Comparison of ENCODE assay signal across 1 mouse cellular context in the genomic region with DNA sequence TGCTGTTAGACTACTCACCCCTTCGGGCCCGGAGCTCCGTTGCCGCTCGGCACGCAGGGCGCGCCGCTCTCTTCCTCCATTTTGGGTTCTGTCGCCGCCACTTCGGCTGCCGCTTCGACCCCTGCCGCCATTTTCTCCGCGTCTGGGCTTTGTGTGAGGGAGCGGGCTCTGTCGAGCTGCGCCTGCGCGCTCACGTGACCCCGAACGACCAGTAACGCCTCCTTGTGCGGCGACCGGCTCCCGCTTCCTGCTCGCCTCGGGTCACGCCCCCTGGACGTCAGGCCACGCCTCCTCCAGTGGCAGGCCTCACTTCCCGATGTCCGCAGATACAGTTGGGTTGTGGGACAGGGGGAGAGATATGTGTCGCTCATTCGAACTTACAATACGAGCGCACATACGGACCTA.
A peak's percentile ranks its signal among the peaks of the same experiment; 100 is the strongest.
TF ChIP-seq lines count a peak whose summit lies in the region.

No protein-coding gene starts in this region.

TF ChIP-seq in CH12.LX, 34 proteins besides CTCF, POLR2A, EP300 and RAD21:
- TF ChIP-seq SMC3 (IDR thresholded peaks at IDR 0.05; ENCODE audit: low read depth, low read length) (no peak), HCFC1 (IDR thresholded peaks at IDR 0.05; ENCODE audit: low read depth, low read length) (peak; percentile 57), MAX (IDR thresholded peaks at IDR 0.05; ENCODE audit: low read length) (peak; percentile 85), IRF4 (IDR thresholded peaks at IDR 0.05; ENCODE audit: low read depth, low read length) (peak; percentile 46; the same call in 1 of the 2 replicates), ZMIZ1 (IDR thresholded peaks at IDR 0.05; ENCODE audit: low read depth, low read length) (peak; percentile 90), ELF1 (IDR thresholded peaks at IDR 0.05; ENCODE audit: low read depth, low read length) (peak; percentile 97), ETS1 (conservative IDR thresholded peaks at IDR 0.05; ENCODE audit: low read depth, low read length) (0 out of 2 replicates have a peak, but pooled peaks have one; percentile 14), NELFE (IDR thresholded peaks at IDR 0.05; ENCODE audit: low read depth, low read length) (peak; percentile 94), MXI1 (IDR thresholded peaks at IDR 0.05; ENCODE audit: low read depth, low read length) (no peak), ZC3H11A (IDR thresholded peaks at IDR 0.05; ENCODE audit: low read depth, low read length) (peak; percentile 41; the same call in 1 of the 2 replicates), USF2 (conservative IDR thresholded peaks at IDR 0.05; ENCODE audit: low read depth, low read length) (peak; percentile 95), NRF1 (IDR thresholded peaks at IDR 0.05; ENCODE audit: low read depth, low read length) (peak; percentile 93), POLR2AphosphoS2 (IDR thresholded peaks at IDR 0.05; ENCODE audit: low read depth, low read length) (peak; percentile 92), TCF12 (IDR thresholded peaks at IDR 0.05; ENCODE audit: low read depth, low read length) (peak; percentile 89), MYC (IDR thresholded peaks at IDR 0.05; ENCODE audit: low read depth, low read length) (0 out of 2 replicates have a peak, but pooled peaks have one; percentile 18), USF1 (IDR thresholded peaks at IDR 0.05; ENCODE audit: low read depth, low read length) (peak; percentile 97), GABPA (IDR thresholded peaks at IDR 0.05; ENCODE audit: insufficient replicate concordance, low read depth, low read length) (no peak), ZKSCAN1 (IDR thresholded peaks at IDR 0.05; ENCODE audit: borderline replicate concordance, low read depth, low read length) (no peak), BHLHE40 (IDR thresholded peaks at IDR 0.05; ENCODE audit: low read depth, low read length) (peak; percentile 96), ZNF384 (IDR thresholded peaks at IDR 0.05; ENCODE audit: low read depth, low read length) (no peak), MEF2A (IDR thresholded peaks at IDR 0.05; ENCODE audit: borderline replicate concordance, low read depth, low read length) (peak; percentile 40; the same call in 1 of the 2 replicates)
